Mouse (Mus musculus): ENCODE data around the gene Cebpz.

- no peak for TF ChIP-seq POLR2A (IDR thresholded peaks at IDR 0.05; ENCODE audit: insufficient read depth, low read depth, low read length)
- TF ChIP-seq CTCF (IDR thresholded peaks at IDR 0.05; ENCODE audit: insufficient read depth, low read depth, low read length): no peak
Observed at GRCm38 (mm10) chr17:78903158-78903557, 33.7 kb downstream of the Cebpz start.

Data from olfactory bulb, adult 2 months (tissue).